Mouse (Mus musculus) hindbrain, embryonic 13.5 days (tissue): ENCODE results near the gene Gm4952. TPM values are rescaled to one million over a fixed set of nuclear protein-coding genes. Genes with fewer than 3 reads are reported as not detected.

ENCODE experiments used
- polyA plus RNA-seq: library from polyadenylated mRNA; unstranded; fragments of >200 nt; fragmentation: Nextera tagmentation; extraction: Ambion mirVana; gene quantifications from 2 replicates; pipeline ENCODE4 v1.2.1, GENCODE M21; 2015

Gm4952 gene
- polyA plus RNA-seq, 1 experiment from 2014 or later = 0.19 TPM

Other genes starting within 250 kb of the Gm4952 start
- gene Olfr1440, start 212.7 kb upstream of the Gm4952 start, polyA plus RNA-seq = not detected in 2 replicates
- gene Olfr1441, start 182.5 kb upstream of the Gm4952 start, polyA plus RNA-seq = not detected in 2 replicates
- gene Pfpl, start 172.1 kb upstream of the Gm4952 start, polyA plus RNA-seq = not detected in 2 replicates
- 0.47 and 0.78 TPM in 2 replicates for gene Mpeg1, start 139.2 kb upstream of the Gm4952 start, polyA plus RNA-seq
- gene Dtx4, start 98.5 kb upstream of the Gm4952 start, polyA plus RNA-seq = 34.8 and 36.8 TPM in 2 replicates
- 7.8 and 8.0 TPM in 2 replicates for gene Fam111a, start 54.2 kb upstream of the Gm4952 start, polyA plus RNA-seq
- gene Glyat, start 33.3 kb downstream of the Gm4952 start, polyA plus RNA-seq = 0.05 TPM in 1 of 2 replicates, not detected in the other
- gene Olfr1442, start 70.5 kb downstream of the Gm4952 start, polyA plus RNA-seq = not detected in 2 replicates
- not detected in 2 replicates for gene Olfr1443, start 78.1 kb downstream of the Gm4952 start, polyA plus RNA-seq
- gene Keg1, start 95.8 kb downstream of the Gm4952 start, polyA plus RNA-seq = not detected in 2 replicates
- gene Cntf, start 165.7 kb downstream of the Gm4952 start, polyA plus RNA-seq = 1.2 and 1.6 TPM in 2 replicates
- gene Zfp91, start 196.2 kb downstream of the Gm4952 start, polyA plus RNA-seq = 14.7 and 15.8 TPM in 2 replicates
- 1.5 and 1.6 TPM in 2 replicates for gene Lpxn, start 196.2 kb downstream of the Gm4952 start, polyA plus RNA-seq
- gene Gm5244, start 246.7 kb downstream of the Gm4952 start, polyA plus RNA-seq = not detected in 2 replicates